Mouse (Mus musculus): ENCODE measurements around the gene Aff3.

Gene Aff3

GRCm38 (mm10) chr1:38324206-38324605 lies 340.5 kb downstream of the Aff3 start:
- peak; percentile 83 for DNase-seq (ENCODE audit: low read depth, low spot score)

GRCm38 (mm10) chr1:38321861-38322260 lies 342.9 kb downstream of the Aff3 start:
- DNase-seq (ENCODE audit: low read depth, low spot score): no peak

DNA sequence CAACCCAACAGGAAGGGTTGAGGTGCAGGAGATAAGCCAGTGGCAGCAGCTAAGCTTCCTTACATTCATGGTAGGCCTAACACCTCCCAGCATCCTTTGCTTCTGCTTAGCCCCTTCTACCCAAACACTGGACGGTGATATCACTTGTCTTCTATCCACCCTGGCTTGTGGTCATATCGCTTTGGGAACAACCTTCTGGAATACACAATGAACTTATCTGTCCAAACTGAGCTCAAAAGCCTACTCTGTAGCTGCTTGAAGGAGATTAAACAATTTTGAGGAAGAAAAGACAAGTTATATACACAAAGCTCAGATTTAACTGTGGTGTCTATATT lies 343.8 kb downstream of the Aff3 start:
- no peak for DNase-seq (ENCODE audit: low read depth, low spot score)

- no peak for DNase-seq (ENCODE audit: low read depth, low spot score)
Observed at GRCm38 (mm10) chr1:38320126-38320970, 344.4 kb downstream of the Aff3 start.

- no peak for DNase-seq (ENCODE audit: low read depth, low spot score)
Observed at GRCm38 (mm10) chr1:38318614-38319013, 346.1 kb downstream of the Aff3 start.

- DNase-seq (ENCODE audit: low read depth, low spot score): no peak
Observed at GRCm38 (mm10) chr1:38315992-38316391, 348.8 kb downstream of the Aff3 start.

GRCm38 (mm10) chr1:38310496-38310895 lies 354.3 kb downstream of the Aff3 start:
- no peak for DNase-seq (ENCODE audit: low read depth, low spot score)

DNA sequence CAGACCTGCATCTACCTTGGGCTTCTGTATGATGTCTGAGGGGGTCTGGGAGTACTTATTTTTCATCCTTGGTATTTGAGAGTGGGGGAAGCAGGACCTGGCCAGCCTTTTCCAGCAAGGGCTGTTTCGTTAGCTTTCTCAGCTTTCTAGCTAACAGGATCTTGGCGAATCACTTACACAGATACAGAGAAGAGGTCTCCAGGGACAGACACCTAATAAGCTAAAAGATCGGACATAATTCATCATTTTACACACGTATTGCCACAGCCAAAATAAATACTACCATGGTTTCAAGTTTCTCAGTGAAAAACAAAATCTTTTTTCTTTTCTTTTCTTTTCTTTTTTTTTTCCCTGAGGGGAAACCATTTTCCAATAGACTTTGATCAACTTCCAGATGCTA lies 354.7 kb downstream of the Aff3 start:
- no peak for DNase-seq (ENCODE audit: low read depth, low spot score)

GRCm38 (mm10) chr1:38309341-38309740 lies 355.4 kb downstream of the Aff3 start:
- no peak for DNase-seq (ENCODE audit: low read depth, low spot score)

DNA sequence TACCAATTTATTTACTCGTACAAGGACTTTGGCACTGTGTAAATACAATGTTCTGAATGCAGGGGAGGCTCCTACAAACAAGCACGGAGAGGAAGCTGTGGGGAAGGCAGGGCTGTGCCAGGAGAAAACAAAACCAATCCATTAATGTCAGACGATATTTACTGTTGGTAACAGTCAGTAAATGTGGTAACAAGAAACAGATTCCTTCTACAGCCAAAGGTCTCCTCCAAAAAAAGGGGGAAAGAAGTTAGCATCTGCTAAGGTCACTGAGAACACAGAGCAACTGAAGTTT lies 356.1 kb downstream of the Aff3 start:
- DNase-seq (ENCODE audit: low read depth, low spot score): no peak

- DNase-seq (ENCODE audit: low read depth, low spot score): peak; percentile 65
Observed at GRCm38 (mm10) chr1:38307821-38308704, 356.7 kb downstream of the Aff3 start.

- DNase-seq (ENCODE audit: low read depth, low spot score): no peak
Observed at GRCm38 (mm10) chr1:38307234-38307633, 357.5 kb downstream of the Aff3 start.

- DNase-seq (ENCODE audit: low read depth, low spot score): no peak
Observed at GRCm38 (mm10) chr1:38306146-38306545, 358.6 kb downstream of the Aff3 start.

GRCm38 (mm10) chr1:38304376-38304775 lies 360.4 kb downstream of the Aff3 start:
- DNase-seq (ENCODE audit: low read depth, low spot score): no peak

GRCm38 (mm10) chr1:38298291-38298690 lies 366.5 kb downstream of the Aff3 start:
- peak; percentile 47 for DNase-seq (ENCODE audit: low read depth, low spot score)

DNA sequence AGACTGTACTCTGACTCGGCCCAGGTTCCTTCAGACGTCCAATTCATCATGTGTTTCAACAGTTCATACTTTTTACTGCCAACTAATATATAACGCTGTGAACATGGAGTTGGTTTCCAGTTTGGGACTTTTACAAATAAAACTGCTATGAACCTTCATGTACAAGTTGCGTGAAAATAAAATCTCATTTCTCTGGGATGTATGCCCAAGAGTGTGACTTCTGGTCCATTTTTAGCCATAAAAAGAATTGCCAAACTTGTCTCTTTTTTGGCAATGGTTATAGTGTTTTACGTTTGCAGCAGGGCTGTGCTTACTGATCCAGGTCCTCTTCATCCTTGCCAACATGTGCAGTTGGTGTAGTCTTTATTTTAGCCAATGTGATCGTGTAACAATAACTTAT lies 369.8 kb downstream of the Aff3 start:
- DNase-seq (ENCODE audit: low read depth, low spot score): no peak

DNA sequence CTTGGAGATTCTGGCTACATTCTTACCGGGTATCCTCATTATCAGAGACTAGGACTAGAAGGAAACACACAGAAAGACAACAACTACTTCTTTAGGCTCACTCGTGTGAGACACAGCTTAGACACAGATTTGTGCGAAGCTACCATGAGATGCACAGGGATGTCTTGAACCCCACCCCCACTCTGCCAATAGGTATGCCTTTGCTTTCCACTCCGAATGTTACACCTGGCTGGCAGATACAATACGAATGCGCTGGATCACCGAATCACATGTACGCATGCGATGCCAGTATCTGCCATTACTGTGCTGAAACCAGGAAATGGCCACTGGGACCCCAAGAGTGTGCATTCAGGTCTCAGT lies 370.4 kb downstream of the Aff3 start:
- no peak for DNase-seq (ENCODE audit: low read depth, low spot score)

- DNase-seq (ENCODE audit: low read depth, low spot score): no peak
Observed at GRCm38 (mm10) chr1:38293671-38294335, 371.0 kb downstream of the Aff3 start.

DNA sequence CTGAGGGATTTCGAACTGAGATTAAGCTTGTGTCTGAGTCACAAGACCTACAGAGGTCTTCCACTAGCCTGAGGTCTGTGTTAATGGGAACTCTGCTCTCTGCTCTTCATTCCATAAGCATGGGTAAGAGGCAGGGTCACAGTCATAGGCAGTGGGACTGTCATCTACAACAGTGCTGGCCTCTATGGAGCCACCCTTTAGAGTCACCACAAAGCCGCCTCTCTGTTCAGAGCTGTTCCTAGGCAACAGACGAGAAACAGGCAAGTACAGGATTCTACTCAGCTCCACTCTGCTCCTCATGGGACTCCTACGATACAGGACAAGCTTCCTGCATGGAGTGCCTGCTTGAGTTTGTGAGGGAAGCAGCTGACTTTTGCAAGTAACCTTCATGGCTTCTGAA lies 371.9 kb downstream of the Aff3 start:
- peak; percentile 41 for DNase-seq (ENCODE audit: low read depth, low spot score)

DNA sequence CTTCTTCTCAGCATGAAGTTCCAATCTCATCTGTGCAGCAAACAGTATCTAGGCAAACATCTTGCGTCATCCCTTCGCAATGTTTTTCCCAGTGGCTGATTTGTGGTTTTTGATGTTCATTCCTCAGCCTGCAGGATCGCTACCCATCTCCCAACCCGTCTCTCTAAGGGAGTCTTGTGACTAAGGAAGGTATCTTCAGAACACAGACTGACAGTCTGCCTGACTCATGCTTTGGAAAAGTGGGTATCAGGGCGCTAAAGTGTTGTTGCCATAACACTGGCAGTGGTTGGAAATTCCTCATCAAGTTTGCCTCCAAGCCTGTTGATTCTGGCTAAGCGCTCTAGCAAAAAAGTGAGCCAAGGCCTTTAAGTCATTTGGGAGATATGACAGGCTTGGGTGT lies 372.8 kb downstream of the Aff3 start:
- peak; percentile 27 for DNase-seq (ENCODE audit: low read depth, low spot score)

DNA sequence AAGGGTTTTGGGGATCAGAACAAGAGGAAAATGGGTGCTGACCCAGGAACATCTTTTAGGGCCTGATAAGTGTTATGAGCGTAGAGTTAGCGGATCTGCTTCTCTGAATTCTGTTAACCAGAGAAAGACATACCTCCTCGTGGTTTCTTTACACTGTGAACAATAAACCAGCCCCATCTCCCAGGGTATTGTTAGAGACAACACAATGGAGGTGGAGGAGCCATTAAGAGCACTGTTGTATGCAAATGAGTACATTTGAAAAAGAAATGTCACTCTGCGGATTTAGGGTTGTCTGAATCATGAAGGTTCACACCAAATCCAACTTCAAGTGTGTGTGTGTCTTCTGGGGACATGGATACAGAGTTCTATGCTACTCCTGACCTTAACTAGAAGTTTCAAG lies 373.3 kb downstream of the Aff3 start:
- DNase-seq (ENCODE audit: low read depth, low spot score): no peak

- DNase-seq (ENCODE audit: low read depth, low spot score): no peak
Observed at GRCm38 (mm10) chr1:38290881-38291280, 373.9 kb downstream of the Aff3 start.

GRCm38 (mm10) chr1:38289891-38290290 lies 374.9 kb downstream of the Aff3 start:
- DNase-seq (ENCODE audit: low read depth, low spot score): no peak
